Mouse (Mus musculus) MEL (cell line): ENCODE data around the gene Lmod2.

Experiments used
- NRF1 ChIP-seq: IDR thresholded peaks from 2 replicates; pipeline ENCODE4 v1.6.1; 2014; ENCODE audit warnings: low read depth, mild to moderate bottlenecking, inconsistent platforms, low read length, improper control_type of control experiment, moderate library complexity; ENCODE audit not compliant: poor library complexity, insufficient read depth, severe bottlenecking
- POLR2AphosphoS2 ChIP-seq: IDR thresholded peaks from 2 replicates; pipeline ENCODE4 v1.6.1; 2011; ENCODE audit warnings: low read length, improper control_type of control experiment

- TF ChIP-seq NRF1 (no peak), POLR2AphosphoS2 (no peak)
Observed at GRCm38 (mm10) chr6:24571126-24571525, 26.4 kb upstream of the Lmod2 start.
